Mouse (Mus musculus): ENCODE measurements around the gene Fbxw4.

Fbxw4 gene

GRCm38 (mm10) chr19:45659738-45660502 lies at the start of gene Fbxw4:
Gene Fbxw4 (minus strand): TSS chr19:45660312.
- DNase-seq (ENCODE audit: extremely low spot score), result peak; percentile 82

- no peak for DNase-seq (ENCODE audit: extremely low spot score)
Measured at GRCm38 (mm10) chr19:45708704-45709103, 48.6 kb upstream of the Fbxw4 start.

GRCm38 (mm10) chr19:45696281-45696600 lies 36.1 kb upstream of the Fbxw4 start:
- no peak for DNase-seq (ENCODE audit: extremely low spot score)

- DNase-seq (ENCODE audit: extremely low spot score), result peak; percentile 34
Measured at GRCm38 (mm10) chr19:45695496-45696280, 35.6 kb upstream of the Fbxw4 start.

- DNase-seq (ENCODE audit: extremely low spot score), result no peak
Measured at GRCm38 (mm10) chr19:45694056-45694455, 33.9 kb upstream of the Fbxw4 start.

GRCm38 (mm10) chr19:45692211-45692610 lies 32.1 kb upstream of the Fbxw4 start:
- no peak for DNase-seq (ENCODE audit: extremely low spot score)

- peak; percentile 23 for DNase-seq (ENCODE audit: extremely low spot score)
Measured at GRCm38 (mm10) chr19:45691001-45691535, 31.0 kb upstream of the Fbxw4 start.

- DNase-seq (ENCODE audit: extremely low spot score), result no peak
Measured at GRCm38 (mm10) chr19:45687001-45687400, 26.9 kb upstream of the Fbxw4 start.

- DNase-seq (ENCODE audit: extremely low spot score), result no peak
Measured at GRCm38 (mm10) chr19:45683676-45684075, 23.6 kb upstream of the Fbxw4 start.

- no peak for DNase-seq (ENCODE audit: extremely low spot score)
Measured at GRCm38 (mm10) chr19:45680495-45681130, 20.5 kb upstream of the Fbxw4 start.

GRCm38 (mm10) chr19:45676723-45677269 lies 16.7 kb upstream of the Fbxw4 start:
- DNase-seq (ENCODE audit: extremely low spot score), result peak; percentile 41

- DNase-seq (ENCODE audit: extremely low spot score), result peak; percentile 71
Measured at GRCm38 (mm10) chr19:45675720-45676581, 15.8 kb upstream of the Fbxw4 start.

- DNase-seq (ENCODE audit: extremely low spot score), result no peak
Measured at GRCm38 (mm10) chr19:45675196-45675595, 15.1 kb upstream of the Fbxw4 start.

- no peak for DNase-seq (ENCODE audit: extremely low spot score)
Measured at GRCm38 (mm10) chr19:45672971-45673370, 12.9 kb upstream of the Fbxw4 start.

- no peak for DNase-seq (ENCODE audit: extremely low spot score)
Measured at GRCm38 (mm10) chr19:45668986-45669385, 8.9 kb upstream of the Fbxw4 start.

- no peak for DNase-seq (ENCODE audit: extremely low spot score)
Measured at GRCm38 (mm10) chr19:45663851-45664250, 3.7 kb upstream of the Fbxw4 start.

GRCm38 (mm10) chr19:45660503-45660790 lies 335 bp upstream of the Fbxw4 start:
- DNase-seq (ENCODE audit: extremely low spot score), result no peak

- peak; percentile 74 for DNase-seq (ENCODE audit: extremely low spot score)
Measured at GRCm38 (mm10) chr19:45659301-45659737, 793 bp downstream of the Fbxw4 start.

- DNase-seq (ENCODE audit: extremely low spot score), result no peak
Measured at GRCm38 (mm10) chr19:45658556-45659268, 1.4 kb downstream of the Fbxw4 start.

- no peak for DNase-seq (ENCODE audit: extremely low spot score)
Measured at GRCm38 (mm10) chr19:45657828-45658227, 2.3 kb downstream of the Fbxw4 start.

All from embryo, embryonic 9.5 days (tissue).